Mouse (Mus musculus): ENCODE measurements around the gene Vil1.
"Not testable (repeated sequence)": the region's sequence is repeated elsewhere in the genome, so short reads cannot be mapped to it uniquely, and the experiment has no call there.

DNA sequence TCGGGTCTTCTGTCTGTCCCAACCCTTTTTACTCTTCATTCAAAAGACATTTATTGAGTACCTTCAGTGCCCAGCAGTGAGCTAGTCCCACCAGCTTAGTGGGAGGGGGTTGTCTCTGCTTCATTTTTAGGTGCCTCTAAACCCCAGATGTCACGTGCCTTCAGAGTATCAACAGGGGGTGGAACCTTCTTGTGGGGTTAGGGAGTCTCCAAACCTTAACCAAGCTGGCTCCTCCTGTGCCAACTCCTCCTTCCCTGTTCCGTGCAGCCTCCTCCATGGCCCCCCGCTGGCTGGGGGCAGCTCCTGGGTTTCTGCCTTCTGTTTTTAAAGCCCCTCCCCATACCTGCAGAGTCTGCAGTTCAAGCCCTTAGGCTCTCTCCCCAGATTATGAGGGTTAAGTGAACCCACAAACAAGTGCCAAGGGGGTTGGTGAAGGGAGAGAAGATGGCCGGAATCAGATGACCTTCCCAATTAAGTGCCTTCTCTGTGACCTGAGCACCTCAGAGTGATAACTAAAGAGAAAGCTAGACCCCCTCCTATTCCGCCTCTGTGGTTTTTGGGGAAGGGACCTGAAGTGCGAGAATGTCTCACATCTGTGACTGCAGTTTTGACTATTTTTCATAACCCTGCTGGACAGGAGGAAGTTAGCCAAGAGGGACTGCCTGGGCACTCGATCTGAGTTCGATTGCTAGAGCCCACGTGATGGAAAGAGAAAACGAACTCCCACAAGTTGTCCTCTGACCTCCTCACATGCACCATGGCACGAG lies 12.5 kb upstream of the Vil1 start:
- TF ChIP-seq CTCF (conservative IDR thresholded peaks at IDR 0.05; ENCODE audit: low read length); POU5F1 (IDR thresholded peaks at IDR 0.05; ENCODE audit: borderline replicate concordance, low read length): not testable (repeated sequence)
